Mouse (Mus musculus): ENCODE results near the gene March4. TPM values are rescaled to one million over a fixed set of nuclear protein-coding genes. Genes with fewer than 3 reads are reported as not detected.

The March4 gene
- polyA plus RNA-seq, 1 experiment, result 0.37 TPM

GRCm38 (mm10) chr1:72530516-72531196 lies 6.1 kb downstream of the March4 start:
- no peaks in the 10 kb centered on the region for H3K4me1 ChIP-seq (ENCODE audit: control insufficient read depth, insufficient read depth, insufficient read length, low read length)
- no peak for TF ChIP-seq POLR2A (IDR thresholded peaks at IDR 0.05; ENCODE audit: low read depth, low read length)
- TF ChIP-seq CTCF (IDR thresholded peaks at IDR 0.05; ENCODE audit: extremely low read depth, insufficient read length, insufficient replicate concordance, low read depth, low read length), result no peak
- 79% methylated on average over 8 of the region's 8 CpGs for WGBS
- no peak overlapping the region for H3K4me3 ChIP-seq (ENCODE audit: low read depth, low read length)
- no peak overlapping the region for H3K27ac ChIP-seq (ENCODE audit: insufficient read depth, low read depth, low read length)
- H3K36me3 ChIP-seq (ENCODE audit: control insufficient read depth, insufficient read depth, low read length), result no peaks in the 10 kb centered on the region
- no peaks in the 10 kb centered on the region; the same call in 1 of the 2 replicates for H3K27me3 ChIP-seq (ENCODE audit: control insufficient read depth, insufficient read depth, low read length)

- 84% methylated on average over 4 of the region's 4 CpGs for WGBS
- Histone ChIP-seq H3K4me3 (ENCODE audit: low read depth, low read length) (no peak overlapping the region), H3K4me1 (ENCODE audit: control insufficient read depth, insufficient read depth, insufficient read length, low read length) (no peaks in the 10 kb centered on the region), H3K27ac (ENCODE audit: insufficient read depth, low read depth, low read length) (no peak overlapping the region), H3K27me3 (ENCODE audit: control insufficient read depth, insufficient read depth, low read length) (no peaks in the 10 kb centered on the region), H3K36me3 (ENCODE audit: control insufficient read depth, insufficient read depth, low read length) (no peaks in the 10 kb centered on the region)
- TF ChIP-seq CTCF (IDR thresholded peaks at IDR 0.05; ENCODE audit: extremely low read depth, insufficient read length, insufficient replicate concordance, low read depth, low read length) (no peak), POLR2A (IDR thresholded peaks at IDR 0.05; ENCODE audit: low read depth, low read length) (no peak)
These were observed 7.5 kb downstream of the March4 start for GRCm38 (mm10) chr1:72529192-72529591.

- WGBS, result 34% methylated on average over 6 of the region's 6 CpGs
- Histone ChIP-seq H3K27me3 (ENCODE audit: control insufficient read depth, insufficient read depth, low read length) (no peaks in the 10 kb centered on the region), H3K4me1 (ENCODE audit: control insufficient read depth, insufficient read depth, insufficient read length, low read length) (no peaks in the 10 kb centered on the region), H3K4me3 (ENCODE audit: low read depth, low read length) (no peak overlapping the region), H3K36me3 (ENCODE audit: control insufficient read depth, insufficient read depth, low read length) (no peaks in the 10 kb centered on the region), H3K27ac (ENCODE audit: insufficient read depth, low read depth, low read length) (no peak overlapping the region)
- no peak for TF ChIP-seq CTCF (IDR thresholded peaks at IDR 0.05; ENCODE audit: extremely low read depth, insufficient read length, insufficient replicate concordance, low read depth, low read length)
- no peak for TF ChIP-seq POLR2A (IDR thresholded peaks at IDR 0.05; ENCODE audit: low read depth, low read length)
These were observed 13.1 kb downstream of the March4 start for GRCm38 (mm10) chr1:72523601-72524000.

GRCm38 (mm10) chr1:72510778-72511520 lies 25.8 kb downstream of the March4 start:
- Histone ChIP-seq H3K36me3 (ENCODE audit: control insufficient read depth, insufficient read depth, low read length) (no peaks in the 10 kb centered on the region), H3K4me1 (ENCODE audit: control insufficient read depth, insufficient read depth, insufficient read length, low read length) (no peaks in the 10 kb centered on the region), H3K27me3 (ENCODE audit: control insufficient read depth, insufficient read depth, low read length) (no peaks in the 10 kb centered on the region), H3K27ac (ENCODE audit: insufficient read depth, low read depth, low read length) (no peak overlapping the region), H3K4me3 (ENCODE audit: low read depth, low read length) (no peak overlapping the region)
- 70% methylated on average over 7 of the region's 7 CpGs for WGBS
- TF ChIP-seq CTCF (IDR thresholded peaks at IDR 0.05; ENCODE audit: extremely low read depth, insufficient read length, insufficient replicate concordance, low read depth, low read length) (no peak), POLR2A (IDR thresholded peaks at IDR 0.05; ENCODE audit: low read depth, low read length) (no peak)

- Histone ChIP-seq H3K27me3 (ENCODE audit: control insufficient read depth, insufficient read depth, low read length) (no peaks in the 10 kb centered on the region), H3K36me3 (ENCODE audit: control insufficient read depth, insufficient read depth, low read length) (no peaks in the 10 kb centered on the region), H3K4me3 (ENCODE audit: low read depth, low read length) (no peak overlapping the region), H3K4me1 (ENCODE audit: control insufficient read depth, insufficient read depth, insufficient read length, low read length) (no peaks in the 10 kb centered on the region), H3K27ac (ENCODE audit: insufficient read depth, low read depth, low read length) (no peak overlapping the region)
- TF ChIP-seq POLR2A (IDR thresholded peaks at IDR 0.05; ENCODE audit: low read depth, low read length), result no peak
- no peak for TF ChIP-seq CTCF (IDR thresholded peaks at IDR 0.05; ENCODE audit: extremely low read depth, insufficient read length, insufficient replicate concordance, low read depth, low read length)
- 77% methylated on average over 4 of the region's 4 CpGs for WGBS
These were observed 27.2 kb downstream of the March4 start for GRCm38 (mm10) chr1:72509551-72509950.

- no peak overlapping the region for H3K27ac ChIP-seq (ENCODE audit: insufficient read depth, low read depth, low read length)
- WGBS, result 73% methylated on average over 2 of the region's 2 CpGs
These were observed 29.1 kb downstream of the March4 start for GRCm38 (mm10) chr1:72507670-72508069.

GRCm38 (mm10) chr1:72506202-72506601 lies 30.5 kb downstream of the March4 start:
- Histone ChIP-seq H3K36me3 (ENCODE audit: control insufficient read depth, insufficient read depth, low read length) (no peaks in the 10 kb centered on the region), H3K27ac (ENCODE audit: insufficient read depth, low read depth, low read length) (no peak overlapping the region), H3K4me3 (ENCODE audit: low read depth, low read length) (no peak overlapping the region), H3K27me3 (ENCODE audit: control insufficient read depth, insufficient read depth, low read length) (no peaks in the 10 kb centered on the region), H3K4me1 (ENCODE audit: control insufficient read depth, insufficient read depth, insufficient read length, low read length) (no peaks in the 10 kb centered on the region)
- WGBS, result 47% methylated on average over 10 of the region's 10 CpGs
- no peak for TF ChIP-seq CTCF (IDR thresholded peaks at IDR 0.05; ENCODE audit: extremely low read depth, insufficient read length, insufficient replicate concordance, low read depth, low read length)
- TF ChIP-seq POLR2A (IDR thresholded peaks at IDR 0.05; ENCODE audit: low read depth, low read length), result no peak

More at GRCm38 (mm10) chr1:72507670-72508069, 29.1 kb downstream of the March4 start:
- H3K4me3 ChIP-seq (ENCODE audit: low read depth, low read length), result no peak overlapping the region
- no peaks in the 10 kb centered on the region for H3K4me1 ChIP-seq (ENCODE audit: control insufficient read depth, insufficient read depth, insufficient read length, low read length)
- TF ChIP-seq CTCF (IDR thresholded peaks at IDR 0.05; ENCODE audit: extremely low read depth, insufficient read length, insufficient replicate concordance, low read depth, low read length) (no peak), POLR2A (IDR thresholded peaks at IDR 0.05; ENCODE audit: low read depth, low read length) (no peak)
- H3K27me3 ChIP-seq (ENCODE audit: control insufficient read depth, insufficient read depth, low read length), result no peaks in the 10 kb centered on the region
- H3K36me3 ChIP-seq (ENCODE audit: control insufficient read depth, insufficient read depth, low read length), result no peaks in the 10 kb centered on the region

Data from small intestine, adult 2 months (tissue).